Mouse (Mus musculus): ENCODE data around the gene Cdyl.
"Not testable (repeated sequence)": the region's sequence is repeated elsewhere in the genome, so short reads cannot be mapped to it uniquely, and the experiment has no call there.

The Cdyl gene

DNA sequence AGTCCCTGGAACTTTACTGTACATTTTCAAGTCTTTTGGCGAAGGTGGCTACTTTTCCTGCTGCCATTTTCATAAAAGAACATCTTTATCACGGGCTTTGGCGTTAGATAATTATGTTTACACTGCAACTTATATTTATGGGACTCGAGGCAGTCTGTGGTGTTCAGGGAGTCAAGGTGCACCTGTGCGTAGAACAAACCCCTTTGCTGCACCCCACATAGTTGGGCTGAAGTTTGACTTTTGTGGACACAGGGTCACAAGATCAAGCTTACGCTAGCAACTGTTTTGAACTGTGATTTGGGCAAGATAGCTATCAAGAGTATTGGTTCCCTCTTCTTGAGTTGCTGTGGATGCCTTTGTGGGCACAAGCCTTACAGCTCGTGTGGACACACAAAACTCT, 140.6 kb downstream of the Cdyl start:
- no peak for DNase-seq (ENCODE audit: low spot score)

DNA sequence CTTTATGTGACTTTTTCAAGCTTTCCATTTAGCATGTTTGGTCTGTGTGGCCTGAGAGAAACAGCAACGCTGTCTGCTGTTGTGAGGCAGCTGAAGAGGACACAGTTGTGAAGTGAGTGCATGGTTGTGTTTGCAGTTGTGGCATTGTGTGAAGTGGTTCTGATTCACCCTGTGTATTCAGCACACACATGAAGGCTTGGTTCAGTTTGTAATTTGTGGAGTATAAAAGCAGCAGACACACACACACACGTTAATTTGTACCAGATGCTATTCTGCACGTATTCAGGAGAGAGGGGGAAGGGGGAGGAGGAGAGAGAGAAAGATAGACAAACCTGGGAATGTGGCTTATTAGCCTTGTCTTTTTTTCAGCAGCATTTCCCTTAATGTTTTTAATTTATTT, 146.1 kb downstream of the Cdyl start:
- DNase-seq (ENCODE audit: low spot score), result peak; percentile 42

DNA sequence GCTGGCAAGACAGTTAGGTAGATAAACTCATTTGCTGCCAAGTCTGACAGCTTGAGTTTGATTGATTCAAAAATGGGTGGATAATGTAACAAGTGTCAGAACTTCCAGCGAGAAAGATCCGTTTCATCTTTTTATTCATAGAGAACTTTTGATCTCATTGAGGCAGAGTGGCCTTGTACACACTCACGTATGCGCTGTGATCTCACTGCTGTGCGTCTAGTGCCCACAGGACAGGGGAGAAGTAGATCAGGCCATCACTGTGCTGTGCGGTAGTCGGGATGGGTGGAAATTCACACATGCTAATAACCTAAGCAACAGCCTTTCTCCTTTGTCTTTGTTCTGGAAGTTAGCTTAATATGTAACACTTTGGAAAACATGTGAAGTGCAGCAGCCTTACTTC, 146.5 kb downstream of the Cdyl start:
- no peak for DNase-seq (ENCODE audit: low spot score)

DNA sequence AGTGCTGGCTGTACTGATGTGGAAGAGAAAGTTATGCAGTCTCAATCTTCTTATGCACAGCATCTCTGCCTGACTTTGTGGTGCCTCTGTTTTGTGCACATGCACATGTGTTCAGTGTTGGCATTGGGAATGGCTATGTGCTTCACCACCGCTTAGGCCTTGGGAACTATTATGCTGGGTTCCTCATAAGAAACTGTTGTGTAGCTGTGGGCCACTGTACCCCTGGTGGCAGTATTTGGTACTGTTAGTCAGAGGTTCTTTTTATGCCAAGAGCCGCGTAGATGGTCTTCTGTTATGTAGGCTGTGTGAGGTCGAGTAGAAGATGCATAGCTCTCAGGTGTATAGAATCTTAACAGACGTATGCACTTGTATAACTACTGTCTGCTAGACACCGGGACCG, 147.4 kb downstream of the Cdyl start:
- no peak for DNase-seq (ENCODE audit: low spot score)

DNA sequence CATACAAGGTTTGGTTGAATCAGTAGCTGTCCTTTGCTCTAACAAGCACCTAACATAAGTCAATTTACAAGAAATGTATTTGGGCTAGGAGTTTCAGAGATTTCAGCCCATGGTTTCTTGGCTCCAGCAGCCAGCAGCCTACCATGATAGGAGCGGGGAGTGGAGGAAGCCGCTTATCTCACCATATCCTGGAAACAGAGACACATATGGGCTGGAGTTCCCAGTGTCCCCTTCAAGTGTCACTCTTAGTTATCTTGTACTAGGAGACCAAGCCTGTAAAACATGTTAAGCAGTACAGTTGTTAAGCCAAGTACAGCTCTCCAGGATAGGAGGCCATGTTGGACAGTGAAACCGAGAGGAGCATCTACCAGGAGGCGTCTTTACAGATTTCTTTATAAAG, 147.9 kb downstream of the Cdyl start:
- DNase-seq (ENCODE audit: low spot score), result no peak

DNA sequence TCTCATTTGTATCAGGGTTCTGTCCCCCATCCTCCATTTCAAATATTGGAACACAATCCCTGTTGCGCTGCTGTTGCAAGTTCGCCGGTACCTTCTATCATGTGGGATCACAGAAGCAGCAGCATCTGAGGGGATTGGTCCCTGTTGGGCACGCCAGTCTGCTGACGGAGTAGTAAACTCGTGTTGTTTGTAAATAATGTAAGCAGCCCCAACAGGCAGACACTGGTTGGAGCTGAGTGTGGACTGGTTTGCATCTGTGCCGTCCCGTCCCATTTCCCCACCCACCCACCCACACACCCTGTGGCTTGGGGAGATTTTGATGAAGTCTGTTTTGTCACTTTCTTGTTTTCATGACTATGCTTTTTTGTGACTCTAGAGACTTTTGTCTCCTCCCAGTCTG, 148.3 kb downstream of the Cdyl start:
- no peak for DNase-seq (ENCODE audit: low spot score)

DNA sequence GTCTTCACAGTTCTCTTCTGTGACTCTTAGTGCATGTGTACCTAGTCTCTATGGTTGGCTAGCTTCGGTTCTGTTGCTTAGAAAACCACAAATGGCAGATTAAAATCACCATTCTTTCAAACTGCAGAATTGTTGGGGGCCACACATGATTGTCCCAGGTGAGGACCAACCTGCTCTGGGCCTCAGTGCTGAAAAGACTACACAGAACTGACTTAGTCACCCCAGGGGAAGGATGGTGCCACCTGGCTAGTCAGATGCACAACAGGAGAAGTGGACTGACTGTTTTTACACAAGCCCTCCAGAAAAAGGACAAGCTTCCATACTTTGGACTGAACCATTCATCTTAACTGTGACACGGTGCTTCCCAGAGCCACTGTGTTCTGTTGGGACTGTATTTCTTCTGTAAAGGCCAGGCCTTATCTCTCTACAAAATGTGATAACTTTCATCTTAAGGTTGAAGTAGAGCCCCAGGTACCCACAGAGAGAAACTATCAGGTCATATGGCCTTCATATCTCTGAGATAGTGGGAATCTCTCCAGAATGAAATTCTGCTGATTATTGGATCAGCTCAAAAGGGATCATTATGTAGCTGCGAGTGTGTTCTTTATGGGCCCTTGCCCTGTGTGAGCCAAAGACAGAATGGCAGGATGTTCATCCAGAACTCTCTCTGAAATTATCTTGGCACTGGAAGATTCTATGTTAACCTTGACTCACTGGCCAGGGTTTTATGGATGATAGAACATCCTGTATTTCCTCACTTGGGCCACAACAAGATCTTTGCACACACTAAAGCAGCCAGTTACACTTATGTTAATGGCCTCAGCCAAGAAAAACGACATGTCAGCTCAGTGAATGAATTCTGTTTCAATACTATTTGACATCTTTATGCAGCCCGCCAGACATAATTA, 149.9 kb downstream of the Cdyl start:
- DNase-seq (ENCODE audit: low spot score), result no peak

DNA sequence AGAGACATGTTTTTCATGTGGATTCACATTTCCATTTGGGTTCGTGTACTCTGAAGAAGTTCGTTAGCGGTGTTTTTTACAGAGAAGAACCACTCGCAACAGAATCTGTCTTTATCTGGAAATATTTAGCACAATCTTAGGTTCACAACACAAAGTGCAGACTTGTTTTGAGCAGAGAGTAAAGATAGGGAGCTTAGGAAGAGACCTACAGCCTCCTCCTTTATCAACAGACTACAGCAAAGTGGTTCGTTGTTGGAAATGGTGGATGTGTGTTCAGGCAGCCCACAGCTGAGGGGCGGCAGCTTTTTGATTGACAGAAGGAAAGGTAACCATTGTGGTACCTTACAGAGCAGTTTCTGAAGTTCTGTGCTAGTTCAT, 150.5 kb downstream of the Cdyl start:
- DNase-seq (ENCODE audit: low spot score), result no peak

DNA sequence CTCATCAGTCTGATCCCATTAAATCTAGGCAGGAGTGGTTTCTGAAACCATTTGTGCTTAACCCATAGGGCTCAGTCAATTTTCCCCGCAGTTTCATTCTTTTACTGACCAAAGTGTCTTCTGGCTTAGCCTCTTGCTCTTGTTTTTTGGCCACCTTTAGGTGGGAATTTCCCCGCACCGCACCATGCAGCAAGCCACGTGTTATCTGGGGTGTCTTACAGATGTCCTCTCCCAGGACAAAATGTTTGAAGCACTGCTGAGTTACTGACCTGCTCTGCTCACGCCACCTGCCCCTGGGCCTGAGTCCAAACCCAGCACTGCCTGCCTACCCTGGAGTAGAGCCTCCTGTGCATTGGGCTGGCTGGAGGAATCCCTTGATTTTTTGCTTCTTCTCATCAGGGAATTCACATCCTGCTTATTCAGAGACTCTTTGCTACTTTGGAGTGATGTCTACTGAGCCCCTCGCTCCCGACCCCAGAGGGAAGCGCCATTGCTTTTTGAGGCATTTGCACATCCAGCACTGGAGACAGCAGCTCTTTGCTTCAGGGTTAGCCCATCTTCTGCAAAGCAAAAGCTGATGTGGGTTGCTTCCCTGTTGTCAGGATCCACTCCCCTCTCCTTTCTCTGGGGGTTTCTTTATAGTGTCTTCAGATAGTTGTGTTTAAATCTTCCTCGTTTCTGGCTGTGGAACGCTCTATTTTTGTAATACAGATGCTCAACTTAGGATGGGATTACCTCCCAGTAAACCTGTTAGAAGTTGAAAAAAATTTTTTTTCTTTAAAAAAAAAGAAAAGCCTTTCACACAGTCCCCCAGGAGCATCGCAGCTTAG, 151.9 kb downstream of the Cdyl start:
- DNase-seq (ENCODE audit: low spot score), result no peak

DNA sequence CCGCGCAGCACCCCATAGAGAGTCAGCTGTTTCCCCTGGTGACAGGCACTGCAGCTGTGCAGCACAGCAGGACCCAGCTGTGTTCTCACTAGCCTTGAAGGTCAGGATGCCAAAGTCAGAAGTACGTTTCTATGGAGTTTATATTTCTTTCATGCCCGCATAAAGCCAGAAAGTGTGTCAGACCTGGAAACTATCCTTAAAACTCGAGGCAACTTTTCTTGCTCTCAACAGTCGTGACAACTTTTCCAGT, 152.5 kb downstream of the Cdyl start:
- no peak for DNase-seq (ENCODE audit: low spot score)

DNA sequence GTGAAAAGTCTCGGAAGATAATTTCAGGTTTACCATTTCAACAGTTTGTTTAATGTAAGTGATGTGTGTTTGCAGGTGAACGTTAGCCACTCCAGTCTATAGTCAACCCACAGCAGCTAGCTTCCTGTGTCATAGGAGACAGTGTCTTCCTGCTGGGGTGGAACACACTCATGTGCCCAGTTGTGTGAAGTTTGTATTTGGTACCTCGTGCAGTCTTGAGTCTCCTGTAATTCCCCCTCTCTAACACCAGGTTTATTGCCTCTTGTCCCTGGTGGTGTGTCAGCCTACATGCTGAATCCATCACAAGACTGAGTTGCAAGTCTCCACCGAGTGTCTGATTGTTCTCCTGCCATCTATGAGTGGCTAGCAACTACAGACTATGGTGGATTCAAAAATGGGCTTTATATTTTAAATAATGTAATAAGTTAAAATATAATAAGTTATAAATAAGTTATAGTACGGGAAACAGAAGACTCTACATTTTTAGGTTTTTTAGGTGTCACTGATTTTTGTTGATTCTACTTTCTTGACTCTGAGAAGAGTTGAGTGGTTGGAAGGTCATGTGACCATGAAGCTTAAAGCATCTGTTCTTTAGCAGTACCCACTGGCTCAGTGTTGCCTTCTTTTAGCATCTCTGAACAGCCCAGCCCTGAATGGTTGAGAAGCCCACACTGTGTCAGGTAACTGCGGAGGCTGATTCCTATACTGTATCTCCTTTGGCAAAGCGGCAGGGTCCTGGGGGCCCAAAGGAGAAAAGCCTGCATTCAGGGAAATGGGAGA, 153.9 kb downstream of the Cdyl start:
- DNase-seq (ENCODE audit: low spot score), result no peak

DNA sequence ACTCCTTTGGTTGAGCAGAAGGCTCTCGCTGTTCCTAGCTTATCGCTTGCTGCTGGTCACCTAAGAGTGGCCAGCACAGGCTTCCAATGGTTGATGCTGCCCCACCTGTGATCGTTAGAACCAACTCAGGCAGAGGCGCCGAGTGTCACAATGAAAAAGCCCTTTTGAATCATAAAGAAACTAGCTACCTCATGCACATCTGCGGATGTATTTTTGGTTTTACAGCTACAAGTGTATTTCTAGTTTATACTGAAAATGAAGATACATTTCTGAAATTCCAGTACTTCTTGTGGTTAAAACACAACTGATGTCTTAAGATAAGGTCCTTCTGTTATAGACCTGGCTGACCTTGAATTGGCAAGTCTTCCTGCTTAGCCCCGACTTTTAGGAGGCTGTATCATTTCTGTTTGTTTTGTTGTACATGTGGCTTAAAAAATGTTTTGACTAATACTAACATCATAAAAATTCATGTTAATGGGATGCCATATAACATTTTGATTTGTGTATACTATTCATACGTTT, 155.6 kb downstream of the Cdyl start:
- no peak for DNase-seq (ENCODE audit: low spot score)

DNA sequence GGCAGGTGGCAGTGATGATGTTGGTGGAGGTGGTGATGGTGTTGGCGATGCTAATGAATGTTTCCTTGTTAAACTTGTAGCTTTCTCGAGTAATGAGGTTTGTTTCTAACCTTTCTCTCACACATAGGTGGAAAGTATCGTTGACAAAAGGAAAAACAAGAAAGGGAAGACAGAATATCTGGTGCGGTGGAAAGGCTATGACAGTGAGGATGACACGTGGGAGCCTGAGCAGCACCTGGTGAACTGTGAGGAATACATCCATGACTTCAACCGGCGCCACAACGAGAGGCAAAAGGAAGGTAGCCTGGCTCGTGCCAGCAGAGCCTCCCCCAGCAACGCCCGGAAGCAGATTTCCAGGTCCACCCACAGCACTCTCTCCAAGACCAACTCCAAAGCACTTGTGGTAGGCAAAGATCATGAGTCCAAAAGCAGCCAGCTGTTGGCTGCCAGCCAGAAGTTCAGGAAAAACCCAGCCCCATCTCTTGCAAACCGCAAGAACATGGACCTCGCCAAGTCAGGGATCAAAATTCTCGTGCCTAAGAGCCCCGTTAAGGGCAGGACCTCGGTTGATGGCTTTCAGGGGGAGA, 156.2 kb downstream of the Cdyl start:
- no peak for DNase-seq (ENCODE audit: low spot score)

DNA sequence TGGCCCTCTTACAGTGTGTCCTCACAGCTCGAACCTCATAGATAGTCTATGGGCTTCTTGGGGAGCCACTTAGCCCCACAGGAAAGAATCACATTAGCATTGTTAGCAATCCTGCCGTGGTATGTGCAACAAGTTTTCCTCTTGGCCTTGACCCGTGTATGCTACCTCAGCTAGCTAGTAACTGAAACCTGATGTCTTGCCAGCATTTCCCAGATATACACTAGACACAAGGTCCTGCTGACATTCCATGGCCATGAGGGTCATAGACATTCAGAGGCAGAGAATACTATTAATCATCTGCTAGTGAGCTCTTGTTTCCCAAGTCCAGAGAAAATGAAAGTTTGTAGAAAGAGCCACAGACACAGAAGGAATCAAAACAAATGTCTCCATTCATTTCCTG, 158.0 kb downstream of the Cdyl start:
- no peak for DNase-seq (ENCODE audit: low spot score)

DNA sequence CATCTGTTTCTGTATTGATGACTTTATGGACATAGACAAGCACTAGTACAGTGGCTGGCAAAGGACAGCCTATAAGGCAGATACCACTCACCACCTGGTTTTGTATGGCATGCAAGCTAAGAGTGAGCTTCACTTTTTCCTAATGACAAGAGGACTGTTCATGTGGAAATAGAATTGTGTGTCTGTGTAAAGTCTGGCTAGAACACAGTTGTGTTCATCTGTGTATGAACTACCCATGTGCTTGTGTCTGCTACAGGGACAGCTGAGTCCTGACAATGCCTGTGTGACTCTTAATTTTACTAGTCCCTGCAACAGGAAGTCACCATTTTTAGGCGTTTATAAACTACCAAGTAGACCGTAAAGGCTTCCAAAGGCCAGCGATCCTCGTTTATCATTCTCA, 158.4 kb downstream of the Cdyl start:
- DNase-seq (ENCODE audit: low spot score), result no peak

DNA sequence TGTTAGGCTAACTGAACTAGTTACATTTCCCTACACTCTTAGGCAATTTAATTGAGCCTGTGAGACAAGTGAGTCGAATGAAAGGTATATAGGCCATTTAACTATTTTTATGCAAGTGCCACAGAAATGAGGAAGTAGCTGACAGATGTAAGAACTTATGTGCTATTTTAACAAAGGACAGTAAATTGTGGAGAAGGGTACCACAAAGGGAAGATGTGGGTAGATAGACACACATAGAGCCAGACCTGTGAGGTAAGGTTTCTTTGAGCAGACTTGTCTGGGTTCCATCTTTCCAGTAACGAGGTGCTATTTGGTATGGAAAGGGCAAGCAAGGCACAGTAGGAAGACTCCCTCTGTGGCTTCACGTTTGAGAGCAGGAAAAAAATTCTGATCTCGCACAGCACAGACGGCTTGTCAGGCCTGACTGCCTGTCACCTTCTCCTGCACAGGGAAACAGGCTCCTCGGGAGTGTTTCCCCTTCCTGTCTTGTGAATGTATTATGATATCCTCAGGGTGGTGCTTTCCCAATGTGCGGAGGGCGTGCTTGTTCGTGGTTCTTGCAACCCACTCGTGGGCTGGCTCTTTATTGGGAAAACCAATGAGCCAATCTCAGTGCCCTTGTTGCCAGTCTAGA, 162.3 kb downstream of the Cdyl start:
- no peak for DNase-seq (ENCODE audit: low spot score)

DNA sequence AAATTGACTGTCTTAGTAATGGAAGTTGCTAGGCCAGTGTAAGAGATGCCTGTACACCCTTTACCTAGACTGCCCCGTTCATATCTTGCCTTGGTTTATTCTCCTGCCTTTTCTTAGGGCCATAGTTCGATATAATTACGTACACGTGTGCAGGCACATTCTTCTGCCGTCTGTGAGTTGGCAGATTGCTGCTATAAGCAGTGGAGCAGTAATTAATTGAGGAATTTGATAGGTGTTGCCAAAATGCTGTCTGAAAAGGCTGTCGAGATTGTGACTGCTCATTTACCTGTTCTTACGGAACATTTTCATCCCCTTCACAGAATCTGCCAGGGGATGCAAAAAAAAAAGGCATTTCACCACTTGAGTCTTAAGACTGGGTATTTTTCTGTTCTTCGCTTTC, 163.2 kb downstream of the Cdyl start:
- no peak for DNase-seq (ENCODE audit: low spot score)

DNA sequence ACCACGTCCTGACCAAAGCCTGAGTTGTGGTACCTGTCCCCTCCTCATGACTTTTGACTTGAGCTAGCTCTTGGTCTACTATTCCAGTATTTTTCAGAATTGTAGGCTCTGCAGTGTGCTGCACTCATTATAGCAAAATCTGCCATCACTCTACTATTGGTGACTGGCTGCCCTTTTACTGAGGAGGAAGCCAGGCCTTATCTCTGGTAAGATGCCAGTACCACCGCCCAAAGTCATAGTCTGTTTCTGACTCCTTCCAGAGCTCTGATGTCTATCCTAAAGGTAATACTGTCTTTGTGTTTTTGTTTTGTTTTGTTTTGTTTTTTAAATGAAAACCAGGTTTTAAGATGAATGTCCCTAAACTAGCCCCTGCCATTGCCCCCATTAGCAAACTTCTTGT, 166.0 kb downstream of the Cdyl start:
- no peak for DNase-seq (ENCODE audit: low spot score)

DNA sequence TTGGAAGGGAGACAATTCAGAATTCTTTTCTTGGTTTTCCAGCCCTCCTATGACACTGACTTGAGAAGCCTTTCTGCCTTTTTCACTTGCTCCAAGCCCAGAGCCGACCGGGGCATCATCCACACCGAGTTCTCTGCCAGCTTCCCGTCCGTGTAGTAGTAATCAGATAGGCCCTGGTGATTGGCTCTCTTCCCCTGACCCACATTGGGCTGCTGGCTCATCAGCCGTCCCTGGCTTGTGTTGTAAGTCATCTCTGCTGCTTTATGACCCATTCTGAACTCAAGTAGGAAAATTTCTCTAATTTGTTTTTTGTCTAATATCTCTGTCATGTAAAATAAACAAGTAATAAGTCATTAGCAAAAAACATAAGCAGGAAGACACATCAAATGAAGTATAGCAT, 173.0 kb downstream of the Cdyl start:
- DNase-seq (ENCODE audit: low spot score), result no peak

DNA sequence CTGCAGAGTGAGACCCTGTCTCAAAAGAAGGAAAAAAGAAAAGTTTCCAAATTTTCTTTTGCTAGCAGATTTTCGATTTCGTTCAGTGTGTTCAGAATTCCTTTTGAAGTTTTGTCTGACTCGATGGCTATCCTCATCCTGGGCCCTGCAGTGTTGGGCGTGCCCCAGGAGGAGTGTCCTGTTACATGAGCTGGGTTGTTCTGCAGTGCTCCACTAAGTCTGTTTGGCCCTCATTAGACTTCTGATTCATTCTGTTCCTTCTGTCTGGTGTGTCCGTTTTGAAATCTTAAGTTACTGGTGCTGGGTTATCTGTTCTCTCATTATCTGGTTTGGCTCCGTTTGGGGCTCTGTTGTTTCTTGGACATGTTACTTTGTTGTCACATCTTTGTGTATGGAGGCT, 174.3 kb downstream of the Cdyl start:
- no peak for DNase-seq (ENCODE audit: low spot score)

DNA sequence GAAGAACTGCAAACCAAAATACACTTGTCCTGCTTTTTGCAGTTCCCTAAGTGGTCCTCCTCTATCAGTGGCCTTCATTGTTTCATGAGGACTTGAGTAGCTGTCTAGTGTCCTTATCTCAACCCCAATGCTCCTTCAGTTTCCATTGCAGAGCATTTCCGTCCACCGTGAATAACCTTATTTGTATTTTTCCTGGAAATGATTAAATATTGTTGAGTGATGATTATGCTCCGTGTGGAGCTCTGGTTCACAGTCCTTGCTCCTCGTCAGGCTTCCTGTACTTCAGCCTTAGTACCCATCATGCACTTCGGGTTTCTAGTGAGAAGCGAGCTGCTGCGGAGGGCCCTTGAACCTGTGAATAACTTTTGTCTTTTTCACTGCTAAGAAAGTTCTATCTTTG, 176.0 kb downstream of the Cdyl start:
- no peak for DNase-seq (ENCODE audit: low spot score)

DNA sequence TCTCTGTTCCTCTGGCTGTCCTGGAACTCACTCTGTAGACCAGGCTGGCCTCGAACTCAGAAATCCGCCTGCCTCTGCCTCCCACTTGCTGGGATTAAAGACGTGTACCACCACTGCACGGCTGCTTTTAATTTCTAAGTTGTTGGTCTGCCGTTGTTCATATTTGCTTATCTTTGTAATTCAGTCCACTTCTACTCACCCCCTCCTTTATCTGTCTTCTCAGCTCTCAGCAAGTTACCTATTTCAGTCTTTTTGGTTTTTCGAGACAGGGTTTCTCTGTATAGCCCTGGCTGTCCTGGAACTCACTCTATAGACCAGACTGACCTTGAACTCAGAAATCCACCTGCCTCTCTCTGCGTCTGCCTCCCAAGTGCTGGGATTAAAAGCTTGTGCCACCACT, 176.9 kb downstream of the Cdyl start:
- not testable (repeated sequence) for DNase-seq (ENCODE audit: low spot score)
